Mouse (Mus musculus) cerebellum, adult 2 months (tissue): ENCODE data around the gene Coro2a. TPM values are rescaled to one million over a fixed set of nuclear protein-coding genes. Genes with fewer than 3 reads are reported as not detected.

Experiments used
- DNase-seq, 2 experiments: peaks; one replicate each; pipeline ENCODE4 v3.0.0; 2021
- H3K27ac ChIP-seq: fragments of 200-500 bp; 2 replicates; pipeline ENCODE4 v1.5.1; 2012; ENCODE audit warnings: low read length, control low read depth, inconsistent platforms; ENCODE audit not compliant: insufficient read depth
- H3K27me3 ChIP-seq: fragments of 200-500 bp; 2 replicates; pipeline ENCODE4 v1.6.1; 2012; ENCODE audit warnings: inconsistent platforms, mild to moderate bottlenecking, low read length, moderate library complexity; ENCODE audit not compliant: control insufficient read depth, insufficient read depth
- H3K4me1 ChIP-seq: fragments of 200-500 bp; 2 replicates; pipeline ENCODE4 v1.6.1; 2011; ENCODE audit warnings: low read length; ENCODE audit not compliant: control insufficient read depth, insufficient read depth
- H3K4me3 ChIP-seq: fragments of 200-500 bp; replicated peaks from 2 replicates; pipeline ENCODE3; 2011; ENCODE audit warnings: mild to moderate bottlenecking, low read depth, low read length, control low read depth; ENCODE audit not compliant: insufficient read depth
- CTCF ChIP-seq: fragments of 200-500 bp; IDR thresholded peaks from 2 replicates; pipeline ENCODE4 v1.5.1; 2011; ENCODE audit warnings: low read depth, mild to moderate bottlenecking, control low read depth, low read length, moderate library complexity, borderline replicate concordance; ENCODE audit not compliant: insufficient read depth
- POLR2A ChIP-seq: fragments of 200-500 bp; IDR thresholded peaks from 2 replicates; pipeline ENCODE4 v1.6.1; 2011; ENCODE audit warnings: low read length, control low read depth, borderline replicate concordance; ENCODE audit not compliant: insufficient read depth
- WGBS: fragments of 180-500 bp; shearing (Covaris S2); methylation state at CpG from one replicate; pipeline ENCODE4 v1.1.7; 2018; 5-methylcytosine and 5-hydroxymethylcytosine counted together
- polyA plus RNA-seq: library from polyadenylated mRNA; depleted of rRNA; stranded (reverse); fragments of >200 nt; gene quantifications from 2 replicates; pipeline ENCODE4 v1.2.3, GENCODE M21; 2012

The Coro2a gene
- polyA plus RNA-seq, 1 experiment: 26.6 TPM

GRCm38 (mm10) chr4:46535094-46535830 is 66.7 kb downstream of the Coro2a start:
- H3K4me1 ChIP-seq: no peaks in the 10 kb centered on the region
- H3K4me3 ChIP-seq: peak overlapping the region; percentile 50
- WGBS: 46% methylated on average over 16 of the region's 16 CpGs
- H3K27me3 ChIP-seq: peaks cover 2% of the 10 kb centered on the region; the same call in 1 of the 2 replicates
- no peak overlapping the region for H3K27ac ChIP-seq
- TF ChIP-seq CTCF: no peak
- no peak for TF ChIP-seq POLR2A
- DNase-seq: no peak

DNA sequence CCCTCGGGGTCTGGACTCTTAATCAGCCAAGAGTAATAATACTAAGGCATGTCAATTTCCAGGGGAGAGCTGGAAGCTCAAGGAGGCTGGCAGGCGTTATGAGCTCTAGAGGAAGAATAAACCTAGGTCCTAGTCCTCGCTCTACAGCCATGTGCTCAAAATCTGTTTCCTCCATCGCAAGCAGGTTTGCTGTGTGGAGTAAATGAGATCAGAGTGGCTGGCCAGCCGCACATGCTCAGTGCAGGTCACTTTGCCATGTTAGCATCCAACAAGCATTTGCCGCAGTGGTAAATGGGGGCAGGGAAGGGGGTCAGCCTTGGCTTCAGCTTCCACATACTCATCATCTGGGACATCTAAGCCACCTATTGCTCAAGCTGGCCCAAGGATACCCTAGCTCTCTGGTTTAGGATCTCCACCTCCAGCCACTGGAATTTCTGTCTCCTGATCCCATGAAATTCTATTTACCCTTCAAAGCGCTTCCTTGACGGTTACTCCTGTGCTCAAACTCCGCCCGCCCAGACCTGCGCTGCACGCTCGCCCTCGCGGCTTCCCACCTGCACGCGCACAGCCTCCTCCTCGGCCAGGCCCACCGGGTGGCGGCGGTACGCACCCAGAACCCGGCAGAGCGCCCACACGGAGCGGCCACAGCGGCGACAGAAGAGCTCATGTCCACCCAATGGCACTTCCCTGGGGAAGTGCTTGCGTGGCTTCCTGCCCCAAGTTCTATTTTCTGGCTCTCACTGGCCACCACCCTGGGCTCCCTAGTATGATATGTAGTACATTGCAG is 67.9 kb downstream of the Coro2a start:
- Histone ChIP-seq H3K4me3 (no peak overlapping the region), H3K4me1 (no peaks in the 10 kb centered on the region), H3K27ac (no peak overlapping the region), H3K27me3 (peaks cover 2% of the 10 kb centered on the region; the same call in 1 of the 2 replicates)
- DNase-seq: no peak
- WGBS: 30% methylated on average over 29 of the region's 29 CpGs
- TF ChIP-seq POLR2A: no peak
- TF ChIP-seq CTCF: no peak

DNA sequence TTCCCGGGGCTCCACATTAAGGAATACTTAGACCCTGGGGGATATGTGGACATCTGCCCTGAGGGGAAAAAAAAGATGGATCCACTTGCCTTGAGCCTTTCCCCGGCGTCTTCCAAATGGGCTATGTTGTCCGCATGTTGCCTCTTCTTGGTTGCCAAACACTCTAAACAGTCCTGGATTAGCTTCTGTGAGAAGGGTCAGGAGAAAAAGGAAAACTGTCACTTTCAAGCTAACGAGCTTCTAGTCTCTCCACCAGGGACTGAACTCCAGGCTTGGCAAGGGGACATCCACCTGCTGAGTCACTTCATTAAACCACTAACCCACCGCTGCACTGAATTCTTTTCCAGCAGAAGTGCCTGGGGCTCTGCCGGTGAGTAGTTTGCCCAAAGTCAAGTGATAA is 69.1 kb downstream of the Coro2a start:
- TF ChIP-seq POLR2A (no peak), CTCF (no peak)
- WGBS: 62% methylated on average over 7 of the region's 7 CpGs
- H3K27me3 ChIP-seq: peaks cover 2% of the 10 kb centered on the region; the same call in 1 of the 2 replicates

DNA sequence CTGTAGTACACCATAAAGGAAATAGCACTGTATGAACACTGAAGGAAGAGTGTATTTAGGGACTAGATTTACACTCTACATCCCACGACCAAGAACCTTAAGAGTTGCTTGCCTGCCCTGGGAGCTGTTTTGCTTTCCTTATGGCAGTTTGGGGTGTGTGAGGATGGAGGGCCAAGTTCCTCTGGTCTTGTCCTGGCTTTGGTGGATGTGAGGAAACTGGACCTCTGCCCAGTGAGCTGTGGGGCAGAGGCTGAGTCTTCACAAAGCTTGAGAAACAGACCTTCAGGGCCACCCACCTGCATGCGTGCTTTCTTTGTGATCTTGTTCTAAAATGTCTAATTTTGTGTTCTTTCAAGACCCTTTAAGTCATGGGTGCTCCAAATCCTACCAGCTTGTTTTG is 69.5 kb downstream of the Coro2a start:
- no peak overlapping the region for H3K27ac ChIP-seq
- DNase-seq: no peak
- H3K4me3 ChIP-seq: no peak overlapping the region
- peaks cover 2% of the 10 kb centered on the region; the same call in 1 of the 2 replicates for H3K27me3 ChIP-seq
- 82% methylated on average over 2 of the region's 2 CpGs for WGBS
- no peak for TF ChIP-seq POLR2A
- no peak for TF ChIP-seq CTCF
- H3K4me1 ChIP-seq: no peaks in the 10 kb centered on the region

More for the DNA sequence above, 69.1 kb downstream of the Coro2a start:
- no peak for DNase-seq
- Histone ChIP-seq H3K4me1 (no peaks in the 10 kb centered on the region), H3K4me3 (no peak overlapping the region), H3K27ac (no peak overlapping the region)

- H3K4me3 ChIP-seq: no peak overlapping the region
- DNase-seq: no peak
- no peaks in the 10 kb centered on the region for H3K4me1 ChIP-seq
- no peak overlapping the region for H3K27ac ChIP-seq
- WGBS: 72% methylated on average over 7 of the region's 7 CpGs
- TF ChIP-seq CTCF (no peak), POLR2A (no peak)
- peaks cover under 1% of the 10 kb centered on the region; the same call in 1 of the 2 replicates for H3K27me3 ChIP-seq
These were observed 72.3 kb downstream of the Coro2a start for GRCm38 (mm10) chr4:46529722-46530121.

DNA sequence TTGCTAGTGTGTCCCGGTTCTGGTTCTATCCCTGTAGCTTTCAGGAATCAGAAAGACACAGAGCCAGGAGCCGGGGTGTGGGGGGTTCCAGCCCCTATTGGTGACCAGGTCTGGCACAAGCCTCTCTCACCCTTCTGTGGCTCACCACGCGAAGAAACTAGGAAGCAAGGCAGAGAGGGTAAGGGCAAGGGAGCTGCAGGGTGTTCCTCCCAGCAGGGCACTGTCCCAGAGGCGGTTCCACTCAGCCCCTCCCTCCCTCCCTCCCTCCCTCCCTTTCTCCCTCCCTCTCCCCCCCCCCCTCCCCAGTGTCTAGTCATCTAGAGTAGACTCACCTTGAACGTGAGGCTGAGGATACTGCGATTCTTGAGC is 74.5 kb downstream of the Coro2a start:
- Histone ChIP-seq H3K27me3 (no peaks in the 10 kb centered on the region), H3K4me1 (no peaks in the 10 kb centered on the region), H3K4me3 (no peak overlapping the region), H3K27ac (no peak overlapping the region)
- no peak for DNase-seq
- no peak for TF ChIP-seq CTCF
- TF ChIP-seq POLR2A: no peak
- 12% methylated on average over 6 of the region's 7 CpGs for WGBS

DNA sequence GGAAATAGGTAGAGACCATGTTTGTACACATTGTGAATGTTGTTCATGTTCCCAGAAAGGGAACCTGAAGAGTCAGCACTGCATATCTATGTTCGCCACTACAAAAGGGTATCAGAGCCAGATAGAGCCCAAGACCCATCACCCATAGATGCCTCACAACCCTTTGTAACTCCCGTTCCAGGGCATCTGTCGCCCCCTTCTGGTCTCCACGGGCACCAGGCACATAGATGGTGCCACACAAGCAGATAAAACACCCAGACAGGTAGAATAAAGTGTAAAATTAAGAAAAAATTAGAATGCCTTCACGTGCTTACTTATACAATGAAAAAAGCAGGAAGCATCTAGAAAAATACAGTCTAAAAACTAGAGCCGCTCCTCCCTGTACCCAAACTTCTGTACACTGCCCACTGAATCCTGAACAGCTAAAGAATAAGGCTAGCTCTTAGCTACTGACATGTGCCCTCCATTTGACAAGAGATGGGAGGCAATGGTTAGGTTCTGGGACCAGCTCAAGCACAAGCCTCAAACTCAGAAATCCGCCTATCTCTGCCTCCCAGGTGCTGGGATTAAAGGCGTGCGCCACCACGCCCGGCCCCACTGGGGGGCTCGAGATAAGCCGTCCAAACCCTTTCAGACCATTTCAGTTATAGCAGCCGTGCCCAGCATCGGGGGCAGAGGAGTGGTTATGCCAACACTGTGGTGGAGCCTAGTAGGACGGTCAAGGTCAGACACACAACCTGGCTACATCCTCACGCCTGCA is 75.0 kb downstream of the Coro2a start:
- H3K4me1 ChIP-seq: no peaks in the 10 kb centered on the region
- no peak overlapping the region for H3K27ac ChIP-seq
- no peaks in the 10 kb centered on the region for H3K27me3 ChIP-seq
- no peak overlapping the region for H3K4me3 ChIP-seq
- 46% methylated on average over 17 of the region's 17 CpGs for WGBS
- TF ChIP-seq CTCF (peak; percentile 24; the same call in 1 of the 2 replicates), POLR2A (no peak)
- DNase-seq: no peak
